Mouse (Mus musculus): Measurements from ENCODE around the gene 9130019O22Rik. TPM values are rescaled to one million over a fixed set of nuclear protein-coding genes. Genes with fewer than 3 reads are reported as not detected.
"Not testable (repeated sequence)": the region's sequence is repeated elsewhere in the genome, so short reads cannot be mapped to it uniquely, and the experiment has no call there.

9130019O22Rik gene
- polyA plus RNA-seq, 1 experiment from 2014 or later: 6.7 TPM

DNA sequence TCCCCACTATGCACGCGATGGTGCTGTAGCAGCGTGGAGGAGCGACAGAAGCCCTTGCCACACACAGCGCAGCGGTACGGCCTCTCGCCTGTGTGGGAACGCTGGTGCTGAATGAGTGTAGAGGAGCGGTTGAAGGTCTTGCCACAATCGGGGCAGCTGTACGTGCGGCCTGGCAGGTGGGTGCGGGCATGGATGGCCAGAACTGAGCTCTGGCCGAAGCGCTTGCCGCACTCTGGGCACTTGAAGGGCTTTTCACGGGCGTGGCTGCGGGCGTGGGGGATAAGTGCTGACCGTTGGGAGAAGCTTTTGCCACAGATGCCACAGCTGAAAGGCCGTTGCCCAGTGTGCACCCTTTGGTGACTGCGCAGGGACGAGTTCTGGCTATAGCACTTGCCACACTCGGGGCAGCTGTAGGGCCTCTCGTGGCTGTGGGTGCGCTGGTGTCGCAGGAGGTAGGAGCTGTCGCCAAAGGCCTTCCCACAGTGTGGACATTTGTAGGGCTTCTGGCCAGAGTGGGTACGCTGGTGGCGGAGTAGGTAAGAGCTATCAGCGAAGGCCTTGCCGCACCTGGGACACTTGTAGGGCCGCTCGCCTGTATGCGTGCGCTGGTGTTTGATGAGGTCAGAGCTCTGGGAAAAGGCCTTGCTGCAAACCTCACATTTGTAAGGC, 43.5 kb downstream of the 9130019O22Rik start:
- Histone ChIP-seq H3K4me2 (ENCODE audit: low read depth, low read length) (no peak overlapping the region), H3K9me3 (replicated peaks; ENCODE audit: control insufficient read depth, low read length) (no peaks in the 10 kb centered on the region), H3K27me3 (ENCODE audit: control insufficient read depth, insufficient read depth, low read length) (no peaks in the 10 kb centered on the region), H3K4me3 (ENCODE audit: low read depth, low read length) (no peak overlapping the region), H3K27ac (replicated peaks; ENCODE audit: low read depth, low read length) (no peak overlapping the region), H3K9ac (replicated peaks; ENCODE audit: low read length) (no peak overlapping the region), H3K4me1 (ENCODE audit: control insufficient read depth, insufficient read depth, low read length) (no peaks in the 10 kb centered on the region), H3K36me3 (replicated peaks; ENCODE audit: control insufficient read depth, insufficient read depth, low read depth, low read length) (peaks cover 2% of the 10 kb centered on the region; the same call in 1 of the 2 replicates)
- ATAC-seq (replicated peaks; ENCODE audit: insufficient number of reproducible peaks, low FRiP score, low TSS enrichment, low read depth) (no peak), DNase-seq (ENCODE audit: low spot score) (no peak)
- WGBS: 95% methylated on average over 38 of the region's 38 CpGs

DNA sequence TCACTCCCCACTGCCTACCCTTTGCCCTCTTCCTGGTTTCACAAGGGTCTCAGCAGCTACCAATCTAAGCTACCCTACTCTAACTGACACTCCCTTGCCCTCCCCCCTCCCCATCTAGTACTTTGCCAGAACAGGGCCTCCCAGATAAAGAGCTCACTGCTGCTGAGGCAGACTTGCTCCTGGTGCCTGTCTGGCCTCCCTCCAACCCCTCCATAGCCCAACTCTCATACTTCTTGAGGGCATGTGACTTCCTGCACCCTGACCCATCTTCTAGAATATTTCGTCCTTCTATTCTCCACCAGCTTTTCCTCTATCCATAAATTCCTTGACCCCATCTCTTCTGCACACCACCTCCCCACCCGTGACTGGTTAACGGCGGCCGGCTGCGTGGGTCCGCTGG, 44.1 kb downstream of the 9130019O22Rik start:
- Histone ChIP-seq H3K9ac (replicated peaks; ENCODE audit: low read length) (no peak overlapping the region), H3K27me3 (ENCODE audit: control insufficient read depth, insufficient read depth, low read length) (no peaks in the 10 kb centered on the region), H3K4me1 (ENCODE audit: control insufficient read depth, insufficient read depth, low read length) (no peaks in the 10 kb centered on the region), H3K4me2 (ENCODE audit: low read depth, low read length) (no peak overlapping the region), H3K4me3 (ENCODE audit: low read depth, low read length) (no peak overlapping the region), H3K9me3 (replicated peaks; ENCODE audit: control insufficient read depth, low read length) (no peaks in the 10 kb centered on the region), H3K27ac (replicated peaks; ENCODE audit: low read depth, low read length) (no peak overlapping the region), H3K36me3 (replicated peaks; ENCODE audit: control insufficient read depth, insufficient read depth, low read depth, low read length) (peaks cover 2% of the 10 kb centered on the region; the same call in 1 of the 2 replicates)
- ATAC-seq (replicated peaks; ENCODE audit: insufficient number of reproducible peaks, low FRiP score, low TSS enrichment, low read depth): no peak
- DNase-seq (ENCODE audit: low spot score): no peak
- WGBS: 92% methylated on average over 7 of the region's 7 CpGs

DNA sequence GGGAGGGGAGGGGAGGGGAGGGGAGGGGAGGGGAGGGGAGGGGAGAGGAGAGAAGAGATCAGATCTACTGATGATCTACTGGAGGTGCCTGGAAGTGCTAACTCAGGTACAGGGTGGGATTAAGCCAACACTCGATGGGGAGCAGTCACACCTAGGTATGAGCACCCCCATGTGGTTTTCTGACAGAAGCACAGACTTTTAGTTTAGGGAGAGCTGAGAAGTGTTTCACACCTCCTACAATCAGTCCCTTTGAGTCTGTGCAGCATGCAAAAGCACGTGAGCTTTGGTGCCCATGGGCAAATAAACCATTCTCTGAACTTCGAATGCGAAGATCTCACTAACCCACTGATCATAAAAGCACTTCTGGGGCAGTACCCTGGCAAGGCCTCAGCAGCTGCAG, 44.6 kb downstream of the 9130019O22Rik start:
- Histone ChIP-seq H3K4me2 (ENCODE audit: low read depth, low read length) (no peak overlapping the region), H3K9ac (replicated peaks; ENCODE audit: low read length) (no peak overlapping the region), H3K4me1 (ENCODE audit: control insufficient read depth, insufficient read depth, low read length) (no peaks in the 10 kb centered on the region), H3K36me3 (replicated peaks; ENCODE audit: control insufficient read depth, insufficient read depth, low read depth, low read length) (peaks cover 2% of the 10 kb centered on the region; the same call in 1 of the 2 replicates), H3K9me3 (replicated peaks; ENCODE audit: control insufficient read depth, low read length) (no peaks in the 10 kb centered on the region), H3K27ac (replicated peaks; ENCODE audit: low read depth, low read length) (no peak overlapping the region), H3K4me3 (ENCODE audit: low read depth, low read length) (no peak overlapping the region), H3K27me3 (ENCODE audit: control insufficient read depth, insufficient read depth, low read length) (no peaks in the 10 kb centered on the region)
- WGBS: 69% methylated on average over 4 of the region's 4 CpGs
- DNase-seq (ENCODE audit: low spot score) (no peak), ATAC-seq (replicated peaks; ENCODE audit: insufficient number of reproducible peaks, low FRiP score, low TSS enrichment, low read depth) (no peak)

DNA sequence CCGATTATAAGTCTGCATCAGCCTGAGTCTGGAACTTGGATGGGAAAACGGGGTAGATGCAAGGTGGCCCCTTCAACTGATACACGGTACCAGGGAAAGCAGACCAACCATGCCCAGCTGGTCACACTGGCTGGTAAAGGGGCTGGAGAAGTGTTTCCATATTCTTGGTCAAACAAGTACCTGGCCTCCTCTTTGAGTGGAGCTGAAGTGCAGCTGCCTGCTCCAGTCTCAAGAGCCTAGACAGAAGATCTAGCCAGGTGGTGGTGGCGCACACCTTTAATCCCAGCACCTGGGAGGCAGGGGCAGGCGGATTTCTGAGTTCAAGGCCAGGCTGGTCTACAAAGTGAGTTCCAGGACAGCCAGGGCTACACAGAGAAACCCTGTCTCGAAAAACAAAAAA, 45.1 kb downstream of the 9130019O22Rik start:
- 93% methylated on average over 6 of the region's 6 CpGs for WGBS
- H3K9me3 ChIP-seq (replicated peaks; ENCODE audit: control insufficient read depth, low read length); DNase-seq (ENCODE audit: low spot score); H3K4me3 ChIP-seq (ENCODE audit: low read depth, low read length); H3K9ac ChIP-seq (replicated peaks; ENCODE audit: low read length); ATAC-seq (replicated peaks; ENCODE audit: insufficient number of reproducible peaks, low FRiP score, low TSS enrichment, low read depth); H3K27ac ChIP-seq (replicated peaks; ENCODE audit: low read depth, low read length); H3K27me3 ChIP-seq (ENCODE audit: control insufficient read depth, insufficient read depth, low read length); H3K4me2 ChIP-seq (ENCODE audit: low read depth, low read length); H3K36me3 ChIP-seq (replicated peaks; ENCODE audit: control insufficient read depth, insufficient read depth, low read depth, low read length); H3K4me1 ChIP-seq (ENCODE audit: control insufficient read depth, insufficient read depth, low read length): not testable (repeated sequence)

DNA sequence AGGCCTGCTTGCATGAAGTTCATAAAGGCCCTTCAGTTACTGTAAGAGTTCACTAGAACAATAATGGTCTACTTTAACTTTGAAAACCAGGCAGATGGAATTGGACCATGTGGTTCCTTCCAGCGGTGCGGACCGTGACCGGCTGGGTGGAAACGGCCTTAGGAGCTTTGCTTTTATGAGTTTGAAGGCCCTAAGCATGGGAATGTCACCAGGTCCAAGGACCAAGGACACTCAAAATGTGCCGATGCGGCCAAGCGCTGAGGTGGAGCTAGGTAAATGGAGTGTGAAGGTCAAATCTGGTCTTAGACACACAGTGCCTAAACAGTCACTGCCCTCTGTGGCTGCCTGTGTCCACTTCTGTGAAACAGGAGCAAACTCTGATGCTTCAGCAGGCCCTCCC, 45.6 kb downstream of the 9130019O22Rik start:
- ATAC-seq (replicated peaks; ENCODE audit: insufficient number of reproducible peaks, low FRiP score, low TSS enrichment, low read depth): no peak
- Histone ChIP-seq H3K4me3 (ENCODE audit: low read depth, low read length) (no peak overlapping the region), H3K9me3 (replicated peaks; ENCODE audit: control insufficient read depth, low read length) (no peaks in the 10 kb centered on the region), H3K27me3 (ENCODE audit: control insufficient read depth, insufficient read depth, low read length) (no peaks in the 10 kb centered on the region), H3K27ac (replicated peaks; ENCODE audit: low read depth, low read length) (no peak overlapping the region), H3K4me2 (ENCODE audit: low read depth, low read length) (no peak overlapping the region), H3K4me1 (ENCODE audit: control insufficient read depth, insufficient read depth, low read length) (no peaks in the 10 kb centered on the region), H3K36me3 (replicated peaks; ENCODE audit: control insufficient read depth, insufficient read depth, low read depth, low read length) (peaks cover 2% of the 10 kb centered on the region; the same call in 1 of the 2 replicates), H3K9ac (replicated peaks; ENCODE audit: low read length) (no peak overlapping the region)
- WGBS: 98% methylated on average over 8 of the region's 8 CpGs
- DNase-seq (ENCODE audit: low spot score): no peak

DNA sequence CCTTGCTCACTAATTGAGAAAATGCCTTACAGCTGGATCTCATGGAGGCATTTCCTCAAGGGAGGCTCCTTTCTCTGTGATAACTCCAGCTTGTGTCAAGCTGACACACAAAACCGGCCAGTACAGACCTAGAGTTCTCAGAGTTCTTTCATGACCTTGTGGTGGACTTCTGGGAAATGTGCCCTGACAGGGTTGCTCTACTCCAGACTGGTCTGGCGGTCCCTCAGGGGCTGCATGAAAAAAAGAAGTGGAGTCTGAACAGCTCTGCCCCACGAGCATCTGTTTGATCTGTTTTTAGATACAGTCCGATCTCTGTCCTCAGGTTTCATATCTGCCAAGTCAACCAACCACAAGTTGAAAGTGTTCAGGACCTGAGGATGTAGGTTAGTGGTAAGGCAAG, 49.3 kb downstream of the 9130019O22Rik start:
- ATAC-seq (replicated peaks; ENCODE audit: insufficient number of reproducible peaks, low FRiP score, low TSS enrichment, low read depth) (no peak), DNase-seq (ENCODE audit: low spot score) (no peak)
- Histone ChIP-seq H3K36me3 (replicated peaks; ENCODE audit: control insufficient read depth, insufficient read depth, low read depth, low read length) (no peaks in the 10 kb centered on the region; the same call in 1 of the 2 replicates), H3K4me3 (ENCODE audit: low read depth, low read length) (no peak overlapping the region), H3K27me3 (ENCODE audit: control insufficient read depth, insufficient read depth, low read length) (no peaks in the 10 kb centered on the region), H3K4me2 (ENCODE audit: low read depth, low read length) (no peak overlapping the region), H3K27ac (replicated peaks; ENCODE audit: low read depth, low read length) (no peak overlapping the region), H3K9ac (replicated peaks; ENCODE audit: low read length) (no peak overlapping the region), H3K9me3 (replicated peaks; ENCODE audit: control insufficient read depth, low read length) (no peaks in the 10 kb centered on the region), H3K4me1 (ENCODE audit: control insufficient read depth, insufficient read depth, low read length) (no peaks in the 10 kb centered on the region)
- WGBS: 50% methylated on average over 4 of the region's 4 CpGs

DNA sequence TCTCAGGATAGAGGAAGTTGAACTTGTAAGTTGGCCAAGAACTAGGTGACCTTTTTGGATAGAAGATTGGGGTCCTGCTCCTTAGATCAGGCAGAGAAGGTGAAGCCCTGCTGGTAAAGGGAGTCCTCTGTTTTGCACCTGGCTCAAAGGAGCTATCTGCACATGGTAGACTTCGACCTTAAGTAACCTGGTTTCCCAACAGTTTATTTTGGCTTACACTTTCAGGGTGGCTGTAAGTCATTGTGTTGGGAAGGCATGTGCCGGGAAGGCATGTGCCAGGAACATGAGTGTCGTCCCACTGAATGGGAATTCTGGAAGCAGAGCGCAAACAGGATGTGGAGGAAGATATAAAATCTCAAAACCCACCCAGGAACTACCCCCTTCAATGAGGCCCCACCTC, 51.4 kb downstream of the 9130019O22Rik start:
- H3K9me3 ChIP-seq (replicated peaks; ENCODE audit: control insufficient read depth, low read length): no peaks in the 10 kb centered on the region
- DNase-seq (ENCODE audit: low spot score) (no peak), ATAC-seq (replicated peaks; ENCODE audit: insufficient number of reproducible peaks, low FRiP score, low TSS enrichment, low read depth) (no peak)
- no peak overlapping the region for H3K9ac ChIP-seq (replicated peaks; ENCODE audit: low read length)
- no peak overlapping the region for H3K4me3 ChIP-seq (ENCODE audit: low read depth, low read length)
- no peaks in the 10 kb centered on the region for H3K4me1 ChIP-seq (ENCODE audit: control insufficient read depth, insufficient read depth, low read length)
- WGBS: 89% methylated on average over 4 of the region's 4 CpGs
- H3K4me2 ChIP-seq (ENCODE audit: low read depth, low read length): no peak overlapping the region
- H3K36me3 ChIP-seq (replicated peaks; ENCODE audit: control insufficient read depth, insufficient read depth, low read depth, low read length): no peaks in the 10 kb centered on the region
- no peak overlapping the region for H3K27ac ChIP-seq (replicated peaks; ENCODE audit: low read depth, low read length)
- H3K27me3 ChIP-seq (ENCODE audit: control insufficient read depth, insufficient read depth, low read length): no peaks in the 10 kb centered on the region

DNA sequence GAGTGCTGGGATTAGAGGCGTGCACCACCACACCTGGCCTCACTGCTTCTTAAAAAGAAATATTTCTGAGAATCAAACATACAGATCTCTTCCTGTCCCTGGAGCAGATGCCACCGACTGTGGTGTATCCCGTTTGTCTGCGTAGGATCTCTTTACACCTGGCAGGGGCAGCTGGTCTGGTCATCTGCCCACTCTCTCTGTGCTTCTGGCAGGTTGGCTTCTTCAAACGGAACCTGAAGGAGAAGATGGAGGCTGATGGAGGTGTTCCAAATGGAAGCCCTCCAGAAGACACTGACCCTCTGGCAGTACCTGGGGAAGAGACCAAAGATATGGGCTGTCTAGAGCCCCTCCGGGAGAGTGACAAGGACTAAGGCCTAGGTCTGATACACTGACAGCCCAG, 53.7 kb downstream of the 9130019O22Rik start:
- Histone ChIP-seq H3K4me2 (ENCODE audit: low read depth, low read length) (no peak overlapping the region), H3K36me3 (replicated peaks; ENCODE audit: control insufficient read depth, insufficient read depth, low read depth, low read length) (no peaks in the 10 kb centered on the region), H3K27me3 (ENCODE audit: control insufficient read depth, insufficient read depth, low read length) (no peaks in the 10 kb centered on the region), H3K4me3 (ENCODE audit: low read depth, low read length) (no peak overlapping the region), H3K4me1 (ENCODE audit: control insufficient read depth, insufficient read depth, low read length) (no peaks in the 10 kb centered on the region), H3K9me3 (replicated peaks; ENCODE audit: control insufficient read depth, low read length) (no peaks in the 10 kb centered on the region), H3K27ac (replicated peaks; ENCODE audit: low read depth, low read length) (no peak overlapping the region), H3K9ac (replicated peaks; ENCODE audit: low read length) (no peak overlapping the region)
- no peak for ATAC-seq (replicated peaks; ENCODE audit: insufficient number of reproducible peaks, low FRiP score, low TSS enrichment, low read depth)
- DNase-seq (ENCODE audit: low spot score): no peak
- 85% methylated on average over 6 of the region's 6 CpGs for WGBS

Data from embryonic facial prominence, embryonic 11.5 days (tissue).